Mouse (Mus musculus) small intestine, adult 2 months (tissue): ENCODE measurements around the gene Bcl11a.

Source experiments
- CTCF ChIP-seq: fragments of 200-500 bp; IDR thresholded peaks from 2 replicates; pipeline ENCODE4 v1.5.1; 2012; ENCODE audit warnings: low read depth, mild to moderate bottlenecking, control low read depth, inconsistent platforms, low read length, moderate library complexity, mixed read lengths; ENCODE audit not compliant: insufficient replicate concordance, insufficient read length; ENCODE audit errors: extremely low read depth
- POLR2A ChIP-seq: fragments of 200-500 bp; IDR thresholded peaks from 2 replicates; pipeline ENCODE4 v1.6.1; 2012; ENCODE audit warnings: low read depth, mild to moderate bottlenecking, control low read depth, inconsistent platforms, low read length, moderate library complexity

DNA sequence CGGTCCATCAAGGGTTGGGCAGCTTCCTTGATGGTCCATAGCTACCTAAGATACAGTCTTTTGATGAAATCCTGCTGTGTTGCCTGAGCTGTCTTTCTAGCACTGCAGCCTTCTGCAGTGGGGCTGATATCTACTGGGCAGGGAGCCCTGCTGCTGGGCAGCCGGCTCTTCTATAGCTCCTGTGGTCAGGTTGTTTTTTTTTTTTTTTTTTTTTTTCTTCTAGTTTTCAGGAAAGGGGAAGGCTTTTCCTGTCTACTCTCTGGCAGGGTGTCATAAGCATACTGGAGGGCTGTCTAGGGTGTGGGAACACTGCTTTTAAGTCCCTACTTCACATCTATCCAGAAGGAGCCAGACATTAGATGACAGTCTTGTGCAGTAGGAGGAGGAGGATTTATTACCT is 24.5 kb downstream of the Bcl11a start:
- no peak for TF ChIP-seq CTCF
- TF ChIP-seq POLR2A: no peak
